Mouse (Mus musculus) myocyte (in vitro differentiated cells): ENCODE results near the gene Ror2. TPM values are rescaled to one million over a fixed set of nuclear protein-coding genes. Genes with fewer than 3 reads are reported as not detected.

Experiments used
- H3K27me3 ChIP-seq: one replicate; pipeline ENCODE4 v1.6.1; 2011; ENCODE audit not compliant: control insufficient read depth, insufficient read depth, insufficient read length
- H3K36me3 ChIP-seq: one replicate; pipeline ENCODE4 v1.6.1; 2011; ENCODE audit not compliant: control insufficient read depth, insufficient read depth
- H3K4me2 ChIP-seq: one replicate; pipeline ENCODE4 v1.6.1; 2011; ENCODE audit warnings: low read depth, control low read depth
- H3K4me3 ChIP-seq: one replicate; pipeline ENCODE4 v1.5.1; 2011; ENCODE audit warnings: mild to moderate bottlenecking, control low read depth, moderate library complexity
- H3K79me2 ChIP-seq: one replicate; pipeline ENCODE4 v1.6.1; 2011; ENCODE audit not compliant: control insufficient read depth, insufficient read depth
- H3ac ChIP-seq: one replicate; pipeline ENCODE4 v1.6.1; 2011; ENCODE audit not compliant: control insufficient read depth, insufficient read length
- CEBPB ChIP-seq: IDR thresholded peaks from 2 replicates; pipeline ENCODE4 v1.6.1; 2011; ENCODE audit warnings: mild to moderate bottlenecking, moderate library complexity; ENCODE audit not compliant: poor library complexity, insufficient read depth, severe bottlenecking
- E2F4 ChIP-seq: IDR thresholded peaks from one replicate; pipeline ENCODE4 v1.6.1; 2011; ENCODE audit warnings: mild to moderate bottlenecking, control low read depth, moderate library complexity; ENCODE audit not compliant: insufficient read depth
- MAX ChIP-seq: IDR thresholded peaks from one replicate; pipeline ENCODE4 v1.6.1; 2011; ENCODE audit warnings: low read depth, mild to moderate bottlenecking, control low read depth
- MYOD1 ChIP-seq, 3 experiments: IDR thresholded peaks; one replicate each; pipeline ENCODE4 v1.6.1; 2011; ENCODE audit warnings: control low read depth in 2 of 3, low read depth in 2 of 3, mild to moderate bottlenecking in 2 of 3, moderate library complexity in 1 of 3; ENCODE audit not compliant: insufficient read length in 2 of 3, control insufficient read depth in 1 of 3
- MYOG ChIP-seq, 3 experiments: IDR thresholded peaks; one replicate each; pipeline ENCODE4 v1.6.1; 2011; ENCODE audit warnings: control low read depth in 2 of 3, low read depth in 2 of 3, mild to moderate bottlenecking in 2 of 3; ENCODE audit not compliant: insufficient read length in 2 of 3, control insufficient read depth in 1 of 3, insufficient read depth in 1 of 3
- POLR2A ChIP-seq: IDR thresholded peaks from one replicate; pipeline ENCODE4 v1.6.1; 2011; ENCODE audit warnings: low read depth, mild to moderate bottlenecking, control low read depth, moderate library complexity; ENCODE audit not compliant: insufficient read length
- POLR2AphosphoS2 ChIP-seq: IDR thresholded peaks from one replicate; pipeline ENCODE4 v1.6.1; 2011; ENCODE audit warnings: low read depth, control low read depth; ENCODE audit not compliant: insufficient read length
- REST ChIP-seq: IDR thresholded peaks from one replicate; pipeline ENCODE4 v1.6.1; 2011; ENCODE audit warnings: mild to moderate bottlenecking, control low read depth, moderate library complexity; ENCODE audit not compliant: insufficient read depth, insufficient read length
- SRF ChIP-seq: IDR thresholded peaks from one replicate; pipeline ENCODE4 v1.6.1; 2011; ENCODE audit warnings: low read depth; ENCODE audit not compliant: control insufficient read depth, insufficient read length
- TCF12 ChIP-seq: IDR thresholded peaks from one replicate; pipeline ENCODE4 v1.6.1; 2011; ENCODE audit warnings: mild to moderate bottlenecking, control low read depth; ENCODE audit not compliant: poor library complexity, insufficient read depth, severe bottlenecking
- TCF3 ChIP-seq: IDR thresholded peaks from one replicate; pipeline ENCODE4 v1.6.1; 2011; ENCODE audit warnings: low read depth, control low read depth; ENCODE audit not compliant: insufficient read length
- USF1 ChIP-seq: IDR thresholded peaks from one replicate; pipeline ENCODE4 v1.6.1; 2011; ENCODE audit warnings: low read depth, mild to moderate bottlenecking, control low read depth, moderate library complexity
- polyA plus RNA-seq: library from polyadenylated mRNA; unstranded; fragments of >200 nt; fragmentation: generic; extraction: Trizol; gene quantifications from one replicate; pipeline ENCODE4 v1.2.1, GENCODE M21; 2012; ENCODE audit warnings: missing spikeins

Gene Ror2
- polyA plus RNA-seq, 1 experiment, result 0.12 TPM

GRCm38 (mm10) chr13:53188935-53189334, 97.0 kb downstream of the Ror2 start:
- Histone ChIP-seq H3ac (no peak overlapping the region), H3K79me2 (no peaks in the 10 kb centered on the region), H3K4me2 (no peak overlapping the region), H3K4me3 (no peak overlapping the region), H3K36me3 (no peaks in the 10 kb centered on the region), H3K27me3 (peaks cover 41% of the 10 kb centered on the region)
- TF ChIP-seq TCF3, result no peak

DNA sequence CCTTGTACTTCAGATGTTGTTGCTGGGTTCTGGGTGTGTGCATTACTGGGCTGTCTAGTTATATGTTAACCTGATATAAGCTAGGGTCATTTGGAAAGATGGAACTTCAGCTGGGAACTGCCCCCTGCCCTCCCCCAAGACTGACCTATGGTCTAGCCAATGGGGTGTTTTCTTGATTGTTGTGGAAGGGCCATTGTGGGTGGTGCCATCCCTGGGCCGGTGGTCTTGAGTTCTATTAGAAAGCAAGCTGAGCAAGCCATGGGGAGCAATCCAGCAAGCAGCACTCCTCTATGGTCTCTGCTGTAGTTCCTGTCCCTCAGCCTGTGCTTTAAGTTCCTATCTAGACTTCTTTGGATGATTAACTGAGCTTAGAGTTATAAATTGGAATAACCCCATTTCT, 101.1 kb downstream of the Ror2 start:
- Histone ChIP-seq H3K79me2 (no peaks in the 10 kb centered on the region), H3K4me2 (no peak overlapping the region), H3K27me3 (peaks cover 16% of the 10 kb centered on the region), H3K4me3 (no peak overlapping the region), H3K36me3 (no peaks in the 10 kb centered on the region), H3ac (no peak overlapping the region)
- no peak for TF ChIP-seq E2F4
- no peak for TF ChIP-seq MYOD1 (IDR thresholded peaks at IDR 0.05; ENCODE audit: control insufficient read depth in 1 of 3, insufficient read length in 2 of 3, low read depth in 2 of 3)
- no peak for TF ChIP-seq MAX
- TF ChIP-seq TCF12, result no peak
- no peak for TF ChIP-seq POLR2AphosphoS2

DNA sequence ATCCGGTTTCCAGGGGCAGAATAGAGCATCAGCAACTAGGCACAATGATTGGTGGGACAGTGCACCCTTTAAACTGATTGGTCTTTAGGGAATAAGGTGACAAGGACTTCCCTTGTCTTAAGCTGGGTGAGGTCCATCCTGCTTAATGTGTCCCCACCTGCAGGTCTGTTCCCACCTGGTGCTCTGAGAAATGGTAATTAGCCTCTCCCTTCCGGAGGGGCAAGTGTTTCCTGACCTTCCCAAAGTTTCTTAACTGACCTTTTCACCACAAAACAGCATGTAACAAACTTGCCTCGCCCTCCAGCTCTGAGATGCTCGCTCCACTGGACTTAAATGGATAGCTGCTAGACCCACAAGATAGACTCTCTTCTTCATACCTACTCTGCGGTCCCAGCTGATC, 101.8 kb downstream of the Ror2 start:
- TF ChIP-seq USF1 (no peak), POLR2A (no peak), MYOG (IDR thresholded peaks at IDR 0.05; ENCODE audit: control insufficient read depth in 1 of 3, insufficient read depth in 1 of 3, insufficient read length in 2 of 3, low read depth in 2 of 3) (no peak), POLR2AphosphoS2 (no peak), MYOD1 (IDR thresholded peaks at IDR 0.05; ENCODE audit: control insufficient read depth in 1 of 3, insufficient read length in 2 of 3, low read depth in 2 of 3) (no peak), E2F4 (no peak), CEBPB (no peak), SRF (no peak), TCF3 (no peak), REST (no peak)
- Histone ChIP-seq H3K4me3 (no peak overlapping the region), H3ac (no peak overlapping the region), H3K36me3 (no peaks in the 10 kb centered on the region), H3K27me3 (peaks cover 15% of the 10 kb centered on the region), H3K4me2 (no peak overlapping the region), H3K79me2 (no peaks in the 10 kb centered on the region)

- H3ac ChIP-seq, result no peak overlapping the region
- H3K4me2 ChIP-seq, result no peak overlapping the region
- no peaks in the 10 kb centered on the region for H3K79me2 ChIP-seq
- H3K27me3 ChIP-seq, result peaks cover 18% of the 10 kb centered on the region
- H3K4me3 ChIP-seq, result no peak overlapping the region
- H3K36me3 ChIP-seq, result no peaks in the 10 kb centered on the region
- no peak for TF ChIP-seq REST
- no peak for TF ChIP-seq MAX
- no peak for TF ChIP-seq TCF3
- TF ChIP-seq E2F4, result no peak
- no peak for TF ChIP-seq CEBPB
- TF ChIP-seq SRF, result no peak
- TF ChIP-seq POLR2AphosphoS2, result no peak
- no peak for TF ChIP-seq POLR2A
- TF ChIP-seq TCF12, result no peak
- no peak for TF ChIP-seq MYOG (IDR thresholded peaks at IDR 0.05; ENCODE audit: control insufficient read depth in 1 of 3, insufficient read depth in 1 of 3, insufficient read length in 2 of 3, low read depth in 2 of 3)
- TF ChIP-seq MYOD1 (IDR thresholded peaks at IDR 0.05; ENCODE audit: control insufficient read depth in 1 of 3, insufficient read length in 2 of 3, low read depth in 2 of 3), result no peak
- TF ChIP-seq USF1, result no peak
Observed at GRCm38 (mm10) chr13:53183161-53183577, 102.8 kb downstream of the Ror2 start.

DNA sequence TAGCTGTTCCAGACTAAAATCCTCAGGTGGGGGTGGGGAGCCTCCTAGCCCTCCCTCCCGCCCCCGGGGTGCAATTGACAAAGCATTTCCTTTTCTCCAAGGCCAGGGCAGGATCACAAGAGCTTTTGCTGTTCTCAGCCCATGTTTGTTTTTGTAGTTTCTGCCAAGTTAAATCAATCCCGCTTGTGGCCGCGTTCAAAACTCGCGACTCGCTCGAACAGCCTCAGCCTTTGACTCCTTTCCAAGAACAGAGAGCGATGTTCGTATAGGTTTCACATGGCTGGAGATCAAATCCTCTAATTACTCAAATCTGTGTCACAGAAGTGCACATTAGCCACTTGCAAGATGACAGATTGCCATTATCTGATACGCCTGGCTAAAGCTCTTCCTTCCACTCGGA, 107.3 kb downstream of the Ror2 start:
- TF ChIP-seq SRF, result no peak
- no peak for TF ChIP-seq REST
- no peak for TF ChIP-seq TCF12
- no peak for TF ChIP-seq POLR2A
- no peak for TF ChIP-seq MYOG (IDR thresholded peaks at IDR 0.05; ENCODE audit: control insufficient read depth in 1 of 3, insufficient read depth in 1 of 3, insufficient read length in 2 of 3, low read depth in 2 of 3)
- no peak for TF ChIP-seq MYOD1 (IDR thresholded peaks at IDR 0.05; ENCODE audit: control insufficient read depth in 1 of 3, insufficient read length in 2 of 3, low read depth in 2 of 3)
- no peak for TF ChIP-seq E2F4
- no peak for TF ChIP-seq MAX
- TF ChIP-seq POLR2AphosphoS2, result no peak
- H3K27me3 ChIP-seq, result peaks cover 30% of the 10 kb centered on the region
- H3ac ChIP-seq, result no peak overlapping the region
- H3K4me3 ChIP-seq, result no peak overlapping the region
- H3K4me2 ChIP-seq, result no peak overlapping the region
- H3K36me3 ChIP-seq, result no peaks in the 10 kb centered on the region
- no peaks in the 10 kb centered on the region for H3K79me2 ChIP-seq
